Mouse (Mus musculus) left cerebral cortex, postnatal 36 days (tissue): ENCODE measurements at regions not wholly inside any gene's neighbourhood (a gene's known extent, or its start where the extent isn't known, plus 50 kb on each side); places are given as distances from the start of the nearest gene placed in this dataset.

Source experiments
- DNase-seq, 2 experiments: peaks; one replicate each; pipeline ENCODE4 v3.0.0; 2021 to 2022; ENCODE audit warnings: low spot score in 2 of 2, mixed read lengths in 1 of 2
- intact Hi-C: fragments of 180-260 bp; cut with DNase I; formaldehyde crosslinking; loops from one replicate; pipeline ENCODE4 v1.15.1; 2025

DNA sequence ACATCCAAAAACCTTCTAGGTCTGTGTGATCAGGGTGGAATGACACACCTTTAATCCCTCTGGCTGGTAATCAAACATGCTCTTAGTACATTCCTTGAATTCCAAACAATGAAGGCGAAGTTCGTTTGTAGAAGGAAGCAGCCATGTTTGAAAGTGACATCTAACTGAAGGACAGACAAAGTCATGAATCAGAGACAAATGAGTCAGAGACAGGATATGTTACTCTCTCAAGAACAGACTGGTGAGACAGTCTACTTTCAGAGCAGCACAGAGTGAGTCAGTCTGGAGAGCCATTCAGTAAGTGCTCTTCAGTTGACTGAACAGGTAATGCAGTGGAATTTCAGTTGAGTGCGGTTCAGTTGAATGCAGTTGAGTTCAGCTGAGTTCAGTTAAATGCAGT lies 150.4 kb downstream of the Cpe start:
- DNase-seq, result no peak
- intact Hi-C loops, result loop anchor here (10.0 kb wide), 1 partner anchor 338 kb away; the partner anchor contains the start of gene Tll1

GRCm38 (mm10) chr8:64539846-64540472 lies 152.9 kb downstream of the Cpe start:
- DNase-seq, result no peak
- intact Hi-C loops, result loop anchor here (10.0 kb wide), 1 partner anchor 335 kb away; the partner anchor contains the start of gene Tll1

GRCm38 (mm10) chr8:64531780-64532179 lies 161.1 kb downstream of the Cpe start:
- DNase-seq, result no peak

GRCm38 (mm10) chr8:64522441-64523102 lies 170.3 kb downstream of the Cpe start:
- intact Hi-C loops, result no loop called here
- DNase-seq, result no peak

More at GRCm38 (mm10) chr8:64531780-64532179, 161.1 kb downstream of the Cpe start:
- intact Hi-C loops, result no loop called here

DNA sequence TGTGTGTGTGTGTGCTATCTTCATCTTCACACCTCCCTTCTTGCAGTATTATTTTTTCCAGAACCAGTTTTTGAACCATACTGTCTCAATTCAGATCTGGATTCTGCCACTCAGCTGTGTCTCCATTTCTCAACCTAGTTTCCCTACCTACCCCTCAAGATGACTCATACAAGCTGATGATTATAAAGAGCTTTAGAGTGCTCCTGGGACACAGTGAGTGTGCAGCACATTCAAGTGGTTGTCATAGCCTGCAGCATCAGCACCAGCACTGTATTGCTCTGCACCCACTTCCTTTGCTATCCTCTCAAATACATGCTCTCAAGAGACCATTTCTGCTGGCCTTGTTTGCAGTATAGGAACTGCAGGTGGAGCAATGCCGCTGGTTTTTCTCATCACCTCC lies 173.2 kb downstream of the Cpe start:
- intact Hi-C loops, result no loop called here
- no peak for DNase-seq

DNA sequence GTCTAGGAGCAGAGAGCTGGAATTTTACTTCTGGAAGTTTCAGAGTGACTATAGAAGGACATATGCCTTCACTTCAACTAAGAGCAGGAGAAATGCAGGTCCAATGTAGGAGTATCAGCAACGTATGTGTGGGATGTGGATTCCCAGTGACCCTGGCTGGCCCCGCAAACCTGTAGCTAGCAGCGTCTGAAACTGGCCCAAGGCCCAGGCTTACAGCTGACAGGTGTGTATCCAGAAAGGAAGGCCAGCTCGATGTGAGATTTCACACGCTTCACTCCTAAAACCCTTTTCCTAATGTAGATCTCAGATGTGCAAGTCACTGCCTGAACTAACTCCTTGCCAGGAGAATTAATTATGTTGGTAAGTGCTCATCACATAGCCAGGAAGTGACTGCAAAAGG lies 176.9 kb downstream of the Cpe start:
- DNase-seq, result no peak
- intact Hi-C loops, result no loop called here

GRCm38 (mm10) chr8:64497281-64498060 lies 195.4 kb downstream of the Cpe start:
- no peak for DNase-seq
- intact Hi-C loops, result no loop called here

- DNase-seq, result no peak
Measured at GRCm38 (mm10) chr8:64496333-64497213, 196.3 kb downstream of the Cpe start.

DNA sequence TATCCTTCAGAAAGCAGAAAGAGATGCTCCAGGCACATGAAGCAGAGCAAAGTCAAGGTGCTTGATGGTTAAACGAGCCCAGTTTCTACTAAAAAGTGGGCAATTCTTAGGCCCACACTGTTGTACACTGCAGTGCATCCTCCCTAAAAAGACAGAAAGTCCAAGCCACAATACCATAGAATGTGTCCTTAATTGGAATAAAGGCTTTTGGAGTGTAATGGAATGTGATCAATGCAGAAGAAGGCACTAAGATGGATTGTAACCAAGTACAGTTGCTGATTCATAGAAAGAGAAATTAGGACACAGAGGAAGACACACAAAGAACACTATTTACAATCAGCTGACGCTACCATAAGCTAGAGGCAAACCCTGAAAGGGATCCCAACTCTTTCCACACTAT lies 201.3 kb downstream of the Cpe start:
- DNase-seq, result no peak
- intact Hi-C loops, result no loop called here

More at GRCm38 (mm10) chr8:64496333-64497213, 196.3 kb downstream of the Cpe start:
- intact Hi-C loops, result no loop called here

- intact Hi-C loops, result no loop called here
- DNase-seq, result no peak
Measured at GRCm38 (mm10) chr8:64488057-64488456, 204.8 kb downstream of the Cpe start.

DNA sequence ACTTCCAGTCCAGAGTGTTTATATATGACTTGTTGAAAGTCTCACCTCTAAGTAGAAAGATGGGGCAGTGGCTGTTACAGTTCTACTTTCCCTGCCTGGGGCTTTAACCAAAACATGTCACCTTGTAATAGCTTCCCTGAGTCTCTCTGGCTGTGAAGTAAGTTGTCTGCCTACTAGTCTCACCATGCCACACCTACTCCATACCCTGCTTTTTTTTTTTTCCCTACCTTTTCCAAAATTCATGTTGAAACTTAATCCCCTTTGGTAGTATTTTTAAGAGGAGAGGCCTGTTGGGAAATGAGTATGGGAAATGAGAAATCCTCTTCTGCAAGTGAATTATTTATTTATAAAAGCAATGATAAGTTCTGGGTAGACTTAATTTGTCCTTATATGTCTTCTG lies 219.6 kb downstream of the Cpe start:
- no peak for DNase-seq
- intact Hi-C loops, result no loop called here

GRCm38 (mm10) chr8:64472801-64473270 lies 220.0 kb downstream of the Cpe start:
- intact Hi-C loops, result no loop called here
- no peak for DNase-seq

GRCm38 (mm10) chr8:64461136-64461535 lies 231.7 kb downstream of the Cpe start:
- DNase-seq, result no peak
- intact Hi-C loops, result no loop called here

GRCm38 (mm10) chr8:64456970-64457369 lies 235.9 kb downstream of the Cpe start:
- DNase-seq, result no peak

GRCm38 (mm10) chr8:64454736-64455135 lies 238.1 kb downstream of the Cpe start:
- intact Hi-C loops, result no loop called here
- DNase-seq, result no peak

More at GRCm38 (mm10) chr8:64456970-64457369, 235.9 kb downstream of the Cpe start:
- intact Hi-C loops, result no loop called here

GRCm38 (mm10) chr8:64445366-64445765 lies 239.3 kb upstream of the Tll1 start:
- intact Hi-C loops, result no loop called here
- no peak for DNase-seq

DNA sequence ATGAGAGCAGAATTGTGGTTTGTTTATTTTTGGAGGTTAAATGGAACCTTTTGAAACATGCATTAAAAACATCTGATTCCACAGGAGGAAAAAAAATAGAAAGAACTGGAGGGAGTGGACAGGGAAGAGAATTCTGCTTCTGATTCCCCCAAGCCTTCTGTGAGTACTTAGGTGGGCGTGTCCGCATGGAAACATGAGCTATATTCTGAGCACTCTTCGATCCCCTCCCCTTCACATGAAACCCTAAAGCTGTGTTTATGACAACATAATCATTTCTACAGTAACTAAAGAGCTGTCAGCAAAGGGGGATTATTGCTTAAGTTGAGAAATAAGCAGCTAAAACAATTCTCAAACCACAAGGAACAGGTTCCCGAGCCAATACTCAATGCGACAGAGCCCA lies 238.4 kb upstream of the Tll1 start:
- no peak for DNase-seq
- intact Hi-C loops, result no loop called here

DNA sequence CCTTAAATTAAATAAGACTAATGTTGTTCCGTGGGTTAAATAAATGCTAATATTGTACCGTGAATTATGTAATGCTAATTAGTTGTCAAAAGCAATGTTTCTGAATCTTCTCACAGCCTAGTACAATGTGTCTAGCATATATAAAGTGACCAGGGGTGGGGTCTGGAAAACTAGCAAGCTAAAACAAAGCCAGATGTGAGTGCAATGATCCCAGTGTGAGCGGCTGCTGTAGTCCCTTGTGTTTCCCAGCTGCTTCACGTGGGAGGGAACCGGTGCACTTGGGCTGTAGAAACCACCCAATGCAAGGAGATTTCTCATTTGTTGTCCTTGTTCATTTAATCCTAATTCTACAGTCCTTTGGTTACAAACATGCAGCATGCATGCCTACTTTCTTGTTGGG lies 232.4 kb upstream of the Tll1 start:
- no peak for DNase-seq
- intact Hi-C loops, result no loop called here

GRCm38 (mm10) chr8:64434648-64435047 lies 228.6 kb upstream of the Tll1 start:
- intact Hi-C loops, result no loop called here
- no peak for DNase-seq

DNA sequence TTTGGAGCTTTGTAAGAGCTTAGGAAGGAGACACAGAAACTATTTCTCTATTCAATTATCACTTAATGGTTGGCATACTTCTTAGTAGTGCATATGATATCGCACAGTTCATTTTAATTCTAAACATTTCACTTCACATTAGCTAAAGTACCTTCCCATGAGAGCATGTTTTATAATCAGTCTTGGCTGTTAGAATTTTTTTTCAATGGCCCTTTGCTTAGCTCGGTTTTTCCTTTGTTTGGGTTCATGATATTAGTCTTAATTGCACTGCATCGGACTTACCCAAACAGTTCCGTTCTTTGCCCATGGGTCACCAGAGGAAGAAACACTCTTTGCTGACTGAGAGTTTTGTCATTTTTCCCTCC lies 216.8 kb upstream of the Tll1 start:
- no peak for DNase-seq
- intact Hi-C loops, result no loop called here
